Mouse (Mus musculus) limb, embryonic 12.5 days (tissue): ENCODE measurements around the gene Clec11a. TPM values are rescaled to one million over a fixed set of nuclear protein-coding genes. Genes with fewer than 3 reads are reported as not detected.

ENCODE experiments used
- ATAC-seq: fragments of 200-750 bp; cut with Nextera tagmentation; 2 replicates; pipeline ENCODE4 v1.8.0; 2017; ENCODE audit warnings: low read depth, moderate TSS enrichment; ENCODE audit not compliant: insufficient number of reproducible peaks, insufficient read depth, low FRiP score, low TSS enrichment
- H3K27ac ChIP-seq: fragments of 300-500 bp; sonication (generic); 2 replicates; pipeline ENCODE4 v1.5.1; 2016; ENCODE audit warnings: mild to moderate bottlenecking, moderate library complexity
- H3K27me3 ChIP-seq: fragments of 300-500 bp; sonication (generic); 2 replicates; pipeline ENCODE4 v1.6.1; 2016; ENCODE audit warnings: mild to moderate bottlenecking, moderate library complexity
- H3K36me3 ChIP-seq: fragments of 300-500 bp; sonication (generic); 2 replicates; pipeline ENCODE4 v1.6.1; 2016; ENCODE audit warnings: mild to moderate bottlenecking, moderate library complexity
- H3K4me1 ChIP-seq: fragments of 300-500 bp; sonication (generic); replicated peaks from 2 replicates; pipeline ENCODE4 v1.6.1; 2016
- H3K4me2 ChIP-seq: fragments of 300-500 bp; sonication (generic); 2 replicates; pipeline ENCODE4 v1.6.1; 2016; ENCODE audit warnings: mild to moderate bottlenecking, moderate library complexity
- H3K4me3 ChIP-seq: fragments of 300-500 bp; sonication (generic); replicated peaks from 2 replicates; pipeline ENCODE4 v1.5.1; 2016; ENCODE audit warnings: mild to moderate bottlenecking
- H3K9ac ChIP-seq: fragments of 300-500 bp; sonication (generic); replicated peaks from 2 replicates; pipeline ENCODE4 v1.6.1; 2016; ENCODE audit warnings: mild to moderate bottlenecking, moderate library complexity
- H3K9me3 ChIP-seq: fragments of 300-500 bp; sonication (generic); 2 replicates; pipeline ENCODE4 v1.6.1; 2016; ENCODE audit warnings: mild to moderate bottlenecking, moderate library complexity
- WGBS: fragments of 180-500 bp; shearing (Covaris S2); methylation state at CpG from one replicate; pipeline ENCODE4 v1.1.7; 2016; 5-methylcytosine and 5-hydroxymethylcytosine counted together
- polyA plus RNA-seq: library from polyadenylated mRNA; unstranded; fragments of >200 nt; fragmentation: Nextera tagmentation; extraction: Ambion mirVana; gene quantifications from 2 replicates; pipeline ENCODE4 v1.2.1, GENCODE M21; 2016

Clec11a gene
- polyA plus RNA-seq, 1 experiment from 2014 or later, result 2.0 TPM

DNA sequence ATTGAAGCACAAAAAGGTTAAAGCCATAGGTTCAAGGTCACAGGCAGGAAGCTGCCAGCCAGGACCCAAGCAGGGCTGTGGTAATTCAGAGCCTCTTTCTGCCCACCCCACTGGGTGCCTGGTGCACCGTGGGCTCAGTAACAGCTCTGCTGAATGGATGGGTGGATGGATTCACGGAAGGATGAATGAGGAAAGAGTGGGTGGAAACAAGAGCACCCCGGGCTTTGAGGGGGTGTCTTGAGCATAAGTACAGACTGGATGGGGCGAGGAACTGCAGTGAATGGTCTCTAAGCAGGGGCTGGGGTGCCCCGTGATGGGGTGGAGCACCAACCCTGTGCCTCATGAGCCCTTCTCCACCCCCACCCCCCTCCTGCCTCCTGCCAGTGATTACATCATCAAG lies 35.0 kb upstream of the Clec11a start:
- H3K36me3 ChIP-seq, result no peaks in the 10 kb centered on the region
- H3K9ac ChIP-seq, result no peak overlapping the region
- no peak overlapping the region for H3K27ac ChIP-seq
- peaks cover 93% of the 10 kb centered on the region for H3K27me3 ChIP-seq
- no peak overlapping the region for H3K4me2 ChIP-seq
- no peak for ATAC-seq
- WGBS, result 64% methylated on average over 5 of the region's 5 CpGs
- peaks cover 4% of the 10 kb centered on the region; the same call in 1 of the 2 replicates for H3K4me1 ChIP-seq
- no peaks in the 10 kb centered on the region for H3K9me3 ChIP-seq
- no peak overlapping the region for H3K4me3 ChIP-seq

DNA sequence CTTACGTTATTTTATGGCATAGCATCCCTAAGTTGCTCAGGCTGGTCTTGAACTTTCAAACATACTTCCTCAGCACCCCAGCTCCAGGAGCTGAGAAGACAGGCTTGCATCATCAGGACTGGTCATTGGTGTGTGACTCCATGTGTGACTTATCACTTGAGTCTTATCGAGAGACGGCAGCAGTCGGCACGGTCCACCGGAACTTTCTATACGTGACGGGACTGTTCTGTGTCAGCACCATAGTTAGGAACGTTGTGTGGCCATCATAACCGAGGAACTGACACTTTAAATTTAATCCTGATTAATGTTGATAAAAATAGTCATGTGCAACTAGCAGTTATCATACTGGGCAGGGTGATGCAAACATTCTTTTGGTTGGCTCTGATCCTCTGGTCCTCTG lies 34.4 kb upstream of the Clec11a start:
- H3K27me3 ChIP-seq, result peaks cover 96% of the 10 kb centered on the region
- no peak overlapping the region for H3K4me2 ChIP-seq
- no peak overlapping the region for H3K27ac ChIP-seq
- no peaks in the 10 kb centered on the region for H3K36me3 ChIP-seq
- peaks cover 4% of the 10 kb centered on the region for H3K4me1 ChIP-seq
- no peak for ATAC-seq
- WGBS, result 87% methylated on average over 10 of the region's 10 CpGs
- no peak overlapping the region for H3K4me3 ChIP-seq
- H3K9me3 ChIP-seq, result no peaks in the 10 kb centered on the region
- H3K9ac ChIP-seq, result no peak overlapping the region

DNA sequence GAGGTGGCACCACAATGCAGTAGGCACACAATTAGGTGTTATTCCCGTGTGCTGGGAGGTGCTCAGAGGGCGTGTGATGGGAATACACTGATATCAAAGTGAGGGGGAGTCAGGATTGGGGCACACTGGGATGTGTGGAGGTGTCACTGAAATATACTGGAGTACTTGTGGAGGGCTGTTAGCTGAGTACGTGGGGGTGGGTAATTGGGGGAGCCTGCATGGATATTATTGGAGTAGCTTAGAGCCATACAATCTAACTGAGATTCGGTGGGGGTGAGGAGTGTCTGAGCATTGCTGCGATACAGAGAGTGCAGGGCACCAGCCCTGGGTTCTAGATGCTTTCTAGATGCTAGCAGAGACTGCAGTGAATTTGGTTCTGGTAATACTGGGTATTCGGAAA lies 33.5 kb upstream of the Clec11a start:
- ATAC-seq, result no peak
- Histone ChIP-seq H3K4me3 (no peak overlapping the region), H3K9me3 (no peaks in the 10 kb centered on the region), H3K27ac (no peak overlapping the region), H3K4me1 (peaks cover 12% of the 10 kb centered on the region), H3K9ac (no peak overlapping the region), H3K4me2 (no peak overlapping the region), H3K36me3 (no peaks in the 10 kb centered on the region), H3K27me3 (peaks cover 98% of the 10 kb centered on the region)
- WGBS, result 57% methylated on average over 6 of the region's 6 CpGs

DNA sequence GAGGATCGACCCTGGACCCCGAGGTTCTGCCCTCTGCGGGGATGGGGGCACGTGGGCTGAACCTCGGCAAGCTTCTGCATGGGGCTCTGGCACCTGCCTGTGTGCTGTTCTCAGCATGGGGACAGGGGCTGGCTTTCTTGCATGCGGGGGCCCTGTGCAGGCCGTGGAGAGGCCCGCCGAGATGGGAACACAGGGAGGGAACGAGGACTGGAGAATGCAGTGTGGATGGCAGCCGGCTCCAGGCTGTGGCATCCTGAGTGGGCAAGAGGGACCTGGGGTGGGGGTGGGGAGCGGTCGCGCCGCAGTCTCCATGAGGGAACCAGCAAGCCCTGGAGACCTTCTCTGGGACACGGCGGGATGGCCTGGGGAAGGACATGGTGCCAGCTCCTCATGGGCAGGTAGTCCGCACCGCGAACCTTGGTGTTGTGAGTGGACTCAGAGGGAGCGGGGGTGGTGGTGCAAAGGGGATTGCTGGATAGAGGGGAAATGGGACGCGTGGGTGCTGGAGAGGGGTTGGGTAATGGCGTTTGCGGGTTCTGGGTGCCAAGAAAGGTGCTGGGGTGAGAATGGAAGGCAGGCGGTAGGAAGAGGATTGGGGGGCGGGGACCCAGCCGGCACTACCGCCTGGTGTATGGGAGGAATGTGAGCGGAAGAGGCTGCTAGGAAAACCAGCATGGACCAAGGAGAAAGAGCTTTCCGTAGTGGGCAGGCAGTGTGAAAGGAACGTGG lies 30.6 kb upstream of the Clec11a start:
- H3K9me3 ChIP-seq, result no peaks in the 10 kb centered on the region
- peaks cover 8% of the 10 kb centered on the region for H3K4me1 ChIP-seq
- peaks cover 99% of the 10 kb centered on the region for H3K27me3 ChIP-seq
- no peak overlapping the region; the same call in 1 of the 2 replicates for H3K9ac ChIP-seq
- WGBS, result 4% methylated on average over 32 of the region's 32 CpGs
- H3K36me3 ChIP-seq, result no peaks in the 10 kb centered on the region
- no peak overlapping the region for H3K4me3 ChIP-seq
- H3K4me2 ChIP-seq, result no peak overlapping the region
- H3K27ac ChIP-seq, result no peak overlapping the region
- ATAC-seq, result no peak

DNA sequence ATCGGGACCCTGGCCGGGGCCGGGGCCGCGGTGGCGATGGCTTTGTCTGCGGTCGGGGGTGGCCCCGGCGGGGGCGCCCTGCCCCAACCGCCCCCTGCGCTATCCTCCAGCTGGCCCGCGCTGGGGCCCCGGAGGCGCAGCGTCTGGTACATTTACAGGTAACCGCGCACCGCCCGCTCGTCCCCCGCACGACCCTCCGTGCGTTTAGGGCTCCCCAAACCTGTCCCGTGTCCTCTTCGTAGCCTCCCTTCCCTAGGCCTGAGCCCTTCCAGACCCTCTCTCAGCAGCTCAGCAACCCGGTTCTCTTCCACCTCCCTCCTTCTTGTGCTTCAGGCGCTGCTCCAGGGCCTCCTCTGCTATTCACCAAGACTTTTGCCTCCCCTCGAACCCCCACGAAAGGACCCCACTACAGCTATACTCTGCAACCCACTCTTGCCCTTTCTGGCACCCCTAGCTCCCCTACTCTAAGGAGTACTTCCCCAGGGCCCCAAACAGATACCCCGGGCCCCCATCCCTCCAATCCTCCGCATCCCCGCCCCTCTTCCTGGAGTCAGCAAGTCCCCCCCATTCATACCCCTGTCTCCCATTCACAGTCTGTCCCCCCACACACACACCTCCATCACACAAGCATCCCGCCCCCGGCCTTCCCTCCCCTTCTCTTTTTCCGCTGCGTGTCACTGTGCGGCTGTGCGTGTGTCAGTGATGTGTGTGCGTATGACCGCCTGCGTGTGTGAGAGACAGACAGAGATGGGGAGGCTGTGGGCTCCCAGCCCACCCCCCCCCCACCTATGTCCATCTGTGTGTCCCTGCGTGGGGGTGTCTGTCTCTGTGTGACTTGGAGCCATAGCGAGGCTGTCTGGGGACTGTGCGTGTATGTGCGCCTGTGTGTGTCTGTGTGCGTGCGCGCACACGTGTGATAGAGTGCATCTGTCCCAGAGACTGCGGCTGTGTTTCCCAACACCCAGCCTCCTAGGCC lies 29.6 kb upstream of the Clec11a start:
- Histone ChIP-seq H3K27ac (no peak overlapping the region), H3K36me3 (no peaks in the 10 kb centered on the region), H3K9ac (0 out of 2 replicates have a peak overlapping the region, but pooled peaks have one; percentile 12), H3K4me2 (peak overlapping the region; percentile 88), H3K27me3 (peaks cover 96% of the 10 kb centered on the region), H3K4me3 (peak overlapping the region; percentile 48), H3K4me1 (peaks cover 8% of the 10 kb centered on the region), H3K9me3 (no peaks in the 10 kb centered on the region)
- WGBS, result 2% methylated on average over 32 of the region's 54 CpGs
- no peak for ATAC-seq

DNA sequence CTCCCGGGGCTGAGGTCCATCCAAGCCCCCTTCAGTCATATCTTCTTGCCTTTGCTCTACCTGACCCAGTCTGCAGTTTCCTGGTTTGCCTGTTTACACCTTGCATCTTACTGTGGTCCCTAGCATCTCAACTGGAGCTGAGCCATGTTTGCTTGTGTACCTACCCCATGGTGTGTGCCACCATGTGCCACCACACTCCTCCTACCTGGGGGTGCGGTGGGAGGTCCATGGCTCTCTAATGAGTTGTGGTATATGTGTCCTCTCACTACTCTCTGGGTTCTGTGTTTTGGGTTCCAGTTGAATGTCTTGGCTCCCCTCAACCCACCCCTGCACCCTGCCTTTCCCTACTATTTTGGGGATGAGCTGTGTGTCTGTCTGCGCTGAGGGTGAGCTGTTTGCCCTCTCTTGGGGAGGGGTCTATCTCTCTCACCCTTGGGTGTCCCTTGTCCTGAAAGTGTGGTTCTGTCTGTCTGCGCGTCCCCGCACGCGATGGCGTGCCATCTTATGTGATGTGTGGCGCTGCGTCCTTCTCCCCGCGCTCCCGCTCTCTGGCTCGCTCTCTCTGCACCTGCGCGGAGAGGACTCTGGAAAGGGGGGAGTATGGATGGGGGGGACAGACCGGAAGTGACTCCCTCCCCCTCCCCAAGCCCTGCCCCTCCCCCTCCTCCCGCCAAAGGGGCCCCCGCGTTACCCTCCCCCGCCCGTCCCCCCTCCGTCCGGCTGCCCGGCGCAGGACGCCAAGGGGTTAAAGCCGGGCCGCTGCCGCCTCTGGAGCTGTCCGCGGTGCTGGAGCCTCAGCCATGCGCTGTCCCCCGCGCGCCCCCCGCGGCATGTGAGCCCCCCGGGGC lies 28.6 kb upstream of the Clec11a start:
- WGBS, result 5% methylated on average over 21 of the region's 40 CpGs
- Histone ChIP-seq H3K9ac (0 out of 2 replicates have a peak overlapping the region, but pooled peaks have one; percentile 12), H3K4me1 (peaks cover 8% of the 10 kb centered on the region), H3K4me3 (peak overlapping the region; percentile 48), H3K27ac (no peak overlapping the region), H3K9me3 (no peaks in the 10 kb centered on the region), H3K4me2 (peak overlapping the region; percentile 88), H3K36me3 (no peaks in the 10 kb centered on the region), H3K27me3 (peaks cover 90% of the 10 kb centered on the region)
- 0 out of 2 replicates have a peak, but pooled peaks have one; percentile 49 for ATAC-seq

DNA sequence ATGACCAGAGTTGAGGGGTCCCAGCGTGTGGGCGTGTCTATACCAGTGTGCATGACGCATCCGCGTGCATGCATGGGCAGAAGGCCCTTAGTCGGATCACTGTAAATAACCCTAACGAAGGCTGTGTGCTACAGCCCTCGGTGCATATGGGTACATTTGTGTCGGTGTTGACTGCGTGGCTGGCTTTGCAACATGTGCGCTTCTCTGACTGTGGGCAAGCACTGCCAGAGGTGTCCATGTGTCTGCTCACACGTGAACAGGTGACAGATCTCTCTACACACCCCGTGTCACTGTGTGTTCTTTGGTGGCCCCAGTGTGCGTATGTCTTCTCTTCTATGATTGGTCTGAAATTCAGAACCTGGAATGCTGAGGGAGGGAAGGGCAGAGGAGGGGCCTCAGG lies 27.4 kb upstream of the Clec11a start:
- WGBS, result 67% methylated on average over 14 of the region's 14 CpGs
- Histone ChIP-seq H3K27ac (no peak overlapping the region), H3K9me3 (no peaks in the 10 kb centered on the region), H3K4me3 (no peak overlapping the region), H3K4me2 (no peak overlapping the region), H3K4me1 (peaks cover 8% of the 10 kb centered on the region), H3K27me3 (peaks cover 78% of the 10 kb centered on the region), H3K36me3 (no peaks in the 10 kb centered on the region), H3K9ac (no peak overlapping the region)
- ATAC-seq, result no peak

DNA sequence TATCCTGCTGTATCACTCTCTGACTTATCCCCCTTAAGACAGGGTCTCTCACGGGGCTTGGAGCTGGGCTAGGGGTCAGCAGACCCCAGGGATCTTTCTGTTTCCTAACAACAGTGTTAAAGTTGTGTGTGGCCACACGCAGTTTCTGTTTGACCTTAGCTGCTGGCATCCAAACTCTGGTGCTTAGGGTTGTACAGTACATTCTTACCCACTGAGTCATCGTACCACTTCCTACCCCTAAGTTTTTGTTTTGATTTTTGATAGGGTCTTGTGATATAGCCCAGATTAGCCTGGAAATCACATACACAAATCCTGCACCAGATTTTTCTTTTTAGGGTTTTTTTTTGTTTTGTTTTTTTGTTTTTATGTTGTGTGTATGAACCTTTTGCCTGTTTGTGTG lies 25.6 kb upstream of the Clec11a start:
- no peak overlapping the region for H3K4me3 ChIP-seq
- H3K9me3 ChIP-seq, result no peaks in the 10 kb centered on the region
- no peak overlapping the region for H3K9ac ChIP-seq
- no peak for ATAC-seq
- H3K4me2 ChIP-seq, result no peak overlapping the region
- no peak overlapping the region for H3K27ac ChIP-seq
- 68% methylated on average over 3 of the region's 3 CpGs for WGBS
- peaks cover 8% of the 10 kb centered on the region for H3K4me1 ChIP-seq
- H3K36me3 ChIP-seq, result no peaks in the 10 kb centered on the region
- H3K27me3 ChIP-seq, result peaks cover 69% of the 10 kb centered on the region

DNA sequence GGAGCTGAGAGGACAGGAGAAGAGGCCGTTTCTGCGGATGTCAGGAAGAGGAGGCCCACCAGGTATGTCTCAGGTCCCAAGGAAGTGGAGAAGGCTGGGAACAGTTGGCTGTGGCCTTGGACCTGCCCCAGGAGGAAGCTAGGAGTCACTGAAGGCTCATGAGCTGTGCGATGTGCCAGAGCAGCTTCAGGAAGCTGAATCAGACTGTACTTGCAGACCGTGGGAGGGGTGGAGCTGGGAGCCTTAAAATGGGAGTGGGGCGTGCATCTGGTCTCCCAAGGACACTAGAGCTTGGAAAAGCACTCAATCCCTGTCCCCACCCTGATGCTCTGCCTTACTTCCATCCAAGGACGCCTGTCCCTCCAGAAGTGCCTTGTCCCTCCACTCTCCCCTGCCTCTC lies 19.9 kb upstream of the Clec11a start:
- Histone ChIP-seq H3K27ac (no peak overlapping the region), H3K9me3 (no peaks in the 10 kb centered on the region), H3K4me3 (no peak overlapping the region), H3K27me3 (peaks cover 50% of the 10 kb centered on the region), H3K4me2 (no peak overlapping the region), H3K9ac (no peak overlapping the region), H3K36me3 (no peaks in the 10 kb centered on the region), H3K4me1 (no peaks in the 10 kb centered on the region)
- WGBS, result 47% methylated on average over 6 of the region's 6 CpGs
- no peak for ATAC-seq

DNA sequence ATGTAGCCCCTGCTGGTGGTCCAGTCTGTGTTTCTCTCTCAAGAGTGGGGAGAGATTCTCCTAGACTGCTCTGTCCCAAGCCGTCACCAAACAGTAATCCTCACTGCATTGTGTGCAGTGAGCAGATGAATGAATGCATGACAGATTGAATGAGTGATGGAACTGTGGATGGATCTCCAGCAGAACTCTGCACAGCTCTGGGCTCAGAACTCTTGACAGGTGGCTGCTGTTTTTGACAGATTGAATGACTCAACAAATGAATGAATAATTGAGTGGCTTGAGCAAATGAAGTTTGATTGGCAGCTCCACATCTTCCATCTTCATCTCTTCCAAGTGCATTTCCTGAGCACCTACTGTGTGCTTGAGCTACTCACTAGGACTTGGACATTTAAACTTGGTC lies 15.6 kb upstream of the Clec11a start:
- ATAC-seq, result no peak
- H3K36me3 ChIP-seq, result peaks cover 6% of the 10 kb centered on the region; the same call in 1 of the 2 replicates
- peaks cover 46% of the 10 kb centered on the region for H3K27me3 ChIP-seq
- H3K4me3 ChIP-seq, result no peak overlapping the region
- H3K9ac ChIP-seq, result no peak overlapping the region
- no peaks in the 10 kb centered on the region for H3K4me1 ChIP-seq
- WGBS, result 90% methylated on average over 1 of the region's 1 CpGs
- H3K4me2 ChIP-seq, result no peak overlapping the region
- H3K27ac ChIP-seq, result no peak overlapping the region
- H3K9me3 ChIP-seq, result no peaks in the 10 kb centered on the region
